Mouse (Mus musculus) spleen, postnatal 0 days (tissue): ENCODE results near the gene Vmn1r173. TPM values are rescaled to one million over a fixed set of nuclear protein-coding genes. Genes with fewer than 3 reads are reported as not detected.

Source experiments
- polyA plus RNA-seq: library from polyadenylated mRNA; unstranded; fragments of >200 nt; fragmentation: Nextera tagmentation; extraction: Ambion mirVana; gene quantifications from 2 replicates; pipeline ENCODE4 v1.2.1, GENCODE M21; 2015

Vmn1r173 gene
- polyA plus RNA-seq = not detected in 2 replicates

GRCm38 (mm10) chr7:23700403-23700802 lies at the start of gene Vmn1r173:
TSS of gene Vmn1r173 (plus strand) at chr7:23700703.

DNA sequence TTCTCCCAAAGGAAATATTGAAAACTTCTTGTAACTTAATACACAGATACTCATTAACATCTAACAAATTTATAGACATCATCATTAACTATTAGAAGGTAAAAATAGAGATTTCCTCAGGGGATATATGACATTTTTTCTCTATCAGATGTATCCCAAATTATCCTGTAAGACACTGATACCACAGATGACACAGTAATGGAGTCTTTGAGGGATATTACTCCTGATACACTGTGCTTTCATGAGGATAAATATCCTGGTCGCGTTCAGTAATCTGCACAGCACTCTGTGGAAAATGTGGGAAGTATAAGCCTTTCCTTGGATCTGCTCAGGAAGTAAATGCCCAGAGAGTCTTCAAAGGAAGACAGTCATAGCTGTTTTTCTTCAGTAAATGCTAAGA lies 42.5 kb upstream of the Vmn1r173 start, which contains the start of gene Vmn1r172:
Vmn1r172 (plus strand) TSS at position 301 of the 400 bp plus-strand sequence.

DNA sequence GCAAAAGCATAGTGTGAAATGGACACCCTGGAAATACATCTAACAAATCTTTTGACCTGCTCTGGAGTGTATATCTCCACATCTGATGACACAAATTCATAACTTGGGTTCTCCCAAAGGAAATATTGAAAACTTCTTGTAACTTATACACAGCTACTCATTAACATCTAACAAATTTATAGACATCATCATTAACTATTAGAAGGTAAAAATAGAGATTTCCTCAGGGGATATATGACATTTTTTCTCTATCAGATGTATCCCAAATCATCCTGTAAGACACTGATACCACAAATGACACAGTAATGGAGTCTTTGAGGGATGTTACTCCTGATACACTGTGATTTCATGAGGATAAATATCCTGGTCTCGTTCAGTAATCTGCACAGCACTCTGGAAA lies 51.5 kb downstream of the Vmn1r173 start, which contains the start of gene Vmn1r174:
Vmn1r174 (plus strand) TSS at position 301 of the 400 bp plus-strand sequence.

Other genes starting within 250 kb of the Vmn1r173 start
- not detected in 2 replicates for gene Vmn1r167, start 193.5 kb upstream of the Vmn1r173 start, polyA plus RNA-seq
- not detected in 2 replicates for gene Vmn1r168, start 161.0 kb upstream of the Vmn1r173 start, polyA plus RNA-seq
- not detected in 2 replicates for gene Vmn1r169, start 125.2 kb upstream of the Vmn1r173 start, polyA plus RNA-seq
- gene Vmn1r170, start 94.5 kb upstream of the Vmn1r173 start, polyA plus RNA-seq = not detected in 2 replicates
- not detected in 2 replicates for gene Vmn1r171, start 70.0 kb upstream of the Vmn1r173 start, polyA plus RNA-seq
- gene Vmn1r172, start 42.4 kb upstream of the Vmn1r173 start, polyA plus RNA-seq = not detected in 2 replicates
- gene Vmn1r174, start 51.6 kb downstream of the Vmn1r173 start, polyA plus RNA-seq = not detected in 2 replicates
- not detected in 2 replicates for gene Vmn1r175, start 109.9 kb downstream of the Vmn1r173 start, polyA plus RNA-seq
- not detected in 2 replicates for gene Vmn1r176, start 136.7 kb downstream of the Vmn1r173 start, polyA plus RNA-seq
- not detected in 2 replicates for gene Vmn1r177, start 165.7 kb downstream of the Vmn1r173 start, polyA plus RNA-seq
- gene Vmn1r178, start 191.3 kb downstream of the Vmn1r173 start, polyA plus RNA-seq = not detected in 2 replicates
- gene Vmn1r179, start 226.3 kb downstream of the Vmn1r173 start, polyA plus RNA-seq = not detected in 2 replicates
- gene Vmn1r180, start 249.9 kb downstream of the Vmn1r173 start, polyA plus RNA-seq = not detected in 2 replicates